Mouse (Mus musculus) yolk sac, embryonic 10.5 days (tissue): ENCODE measurements around the gene Dcaf5.
A peak's percentile ranks its signal among the peaks of the same experiment; 100 is the strongest.

Experiments
- DNase-seq: peaks from one replicate; pipeline ENCODE4 v3.0.0-alpha.2; 2017; ENCODE audit warnings: low spot score

Dcaf5 gene

DNA sequence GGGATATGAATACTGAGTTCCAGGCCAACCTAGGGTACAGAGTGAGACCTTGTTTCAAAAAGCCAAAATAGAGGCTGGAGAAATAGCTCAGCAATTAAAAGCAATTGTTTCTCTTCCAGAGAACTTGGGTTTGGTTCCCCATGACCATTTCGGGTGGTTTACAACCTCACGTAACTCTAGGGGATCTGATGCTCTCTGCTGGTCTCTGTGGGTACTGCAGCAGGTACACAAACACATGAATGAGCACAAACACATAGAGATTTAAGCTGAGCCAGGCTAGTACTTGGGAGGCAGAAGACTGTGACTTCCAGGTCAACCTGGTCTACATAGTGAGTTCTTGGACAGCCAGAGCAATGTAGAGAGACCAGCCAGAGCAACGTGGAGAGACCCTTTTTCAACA is 28.6 kb downstream of the Dcaf5 start:
- DNase-seq, result no peak

DNA sequence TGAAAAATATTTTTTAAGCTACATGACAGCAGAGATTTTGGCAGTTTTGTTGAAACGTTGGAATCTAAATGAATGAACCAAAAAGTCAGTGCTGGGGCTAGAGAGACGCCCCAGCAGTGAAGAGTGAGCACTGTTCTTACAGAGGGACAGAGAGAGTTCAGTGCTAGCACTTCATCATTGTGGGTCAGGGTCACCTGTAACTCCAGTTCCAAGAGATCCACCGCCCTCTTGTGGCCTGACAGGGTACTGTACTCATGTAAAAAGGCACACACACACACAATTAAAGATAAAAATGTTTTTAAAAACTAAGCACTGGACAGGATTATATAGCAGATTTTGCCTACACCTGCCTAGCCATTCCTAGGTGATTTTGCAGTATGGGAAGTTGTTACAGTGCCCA is 29.8 kb downstream of the Dcaf5 start:
- DNase-seq, result peak; percentile 19

DNA sequence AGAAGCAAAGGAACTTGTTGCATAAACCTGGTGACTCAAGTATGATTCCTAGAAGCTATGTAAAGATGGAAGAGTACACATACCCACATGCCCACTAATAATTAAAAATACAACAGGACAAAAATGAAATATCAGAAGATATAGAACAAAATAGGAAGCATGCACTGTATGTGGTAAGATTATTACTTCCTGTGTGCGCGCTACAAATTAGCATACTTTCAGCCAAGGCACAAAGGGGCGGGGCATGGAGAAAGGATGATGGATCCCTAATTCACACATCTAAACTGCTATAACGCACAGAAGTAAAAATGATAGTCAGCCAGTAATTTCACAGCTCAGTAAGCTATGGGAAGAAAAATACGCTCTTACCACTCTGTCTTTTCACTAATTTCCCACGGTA is 32.3 kb downstream of the Dcaf5 start:
- no peak for DNase-seq

DNA sequence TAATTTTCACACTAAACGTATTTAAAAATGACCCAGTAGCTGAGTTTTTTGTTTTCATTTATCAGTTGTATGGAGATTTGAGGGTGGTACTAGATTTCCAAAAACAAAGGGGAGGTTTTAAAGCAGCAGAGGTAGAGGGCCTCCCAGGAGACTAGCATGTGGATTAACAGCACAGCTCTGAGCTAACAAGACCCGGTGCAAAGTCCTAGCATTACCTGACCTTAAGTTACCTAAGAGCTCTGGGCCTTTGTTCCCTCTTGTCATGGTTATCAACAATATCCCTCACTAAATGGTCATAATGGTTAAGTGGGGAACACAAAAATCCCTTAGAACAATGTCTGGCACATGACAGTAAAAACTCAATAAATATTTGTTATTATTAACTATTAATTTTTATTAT is 37.3 kb downstream of the Dcaf5 start:
- peak; percentile 38 for DNase-seq

DNA sequence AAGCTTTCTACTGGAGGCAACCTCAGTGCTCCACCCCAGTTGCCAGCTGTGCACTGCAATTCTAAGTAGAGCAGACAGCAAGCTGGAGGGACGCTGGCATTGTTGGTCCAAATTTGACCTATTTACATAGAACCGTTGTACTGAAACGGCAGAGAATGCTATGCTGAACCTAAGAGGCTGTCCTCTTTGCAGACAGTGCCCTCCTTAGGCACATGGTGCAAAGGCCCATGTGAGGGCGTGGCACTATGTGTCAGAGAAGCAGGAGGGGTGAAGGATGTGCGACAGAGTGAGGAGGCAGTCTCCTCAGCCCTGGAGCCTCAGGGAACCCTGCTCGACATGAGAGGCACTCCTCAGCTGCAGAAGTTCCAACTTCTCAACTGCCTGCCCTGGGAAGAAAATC is 40.0 kb downstream of the Dcaf5 start:
- no peak for DNase-seq

DNA sequence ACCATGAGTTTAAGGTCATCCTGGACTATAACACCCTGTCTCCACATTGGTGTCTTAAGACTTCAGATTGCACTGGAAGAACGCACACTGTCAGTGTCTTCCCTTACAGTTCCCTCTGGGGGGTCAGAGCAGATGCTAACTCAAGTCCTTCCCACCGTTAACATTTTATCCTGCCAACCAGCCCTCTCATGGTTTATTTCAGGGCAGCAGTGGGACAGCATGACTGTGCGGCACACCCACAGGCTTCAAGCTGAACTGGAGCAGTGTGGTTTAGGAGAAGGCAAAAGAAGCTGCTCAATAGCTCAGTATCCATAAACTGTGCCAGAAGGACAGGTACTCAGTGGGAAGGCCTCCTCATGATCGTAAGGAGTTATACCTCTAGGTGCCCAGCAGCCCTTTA is 41.1 kb downstream of the Dcaf5 start:
- DNase-seq, result no peak

DNA sequence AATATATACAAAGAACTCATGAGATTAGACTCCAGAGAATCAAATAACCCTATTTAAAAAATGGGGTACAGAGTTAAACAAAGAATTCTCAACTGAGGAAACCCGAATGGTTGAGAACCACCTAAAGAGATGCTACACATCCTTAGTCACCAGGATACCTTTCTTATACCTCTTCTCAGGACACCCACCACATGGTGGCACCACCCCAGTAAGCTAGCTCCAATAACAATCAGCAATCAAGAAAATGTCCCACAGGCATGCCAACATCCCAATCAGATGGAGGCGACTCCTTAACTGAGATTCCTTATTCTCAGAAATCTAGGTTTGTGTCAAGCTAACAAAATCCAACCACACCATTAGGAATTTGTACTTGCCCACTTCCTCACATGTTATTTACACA is 42.4 kb downstream of the Dcaf5 start:
- DNase-seq, result no peak

DNA sequence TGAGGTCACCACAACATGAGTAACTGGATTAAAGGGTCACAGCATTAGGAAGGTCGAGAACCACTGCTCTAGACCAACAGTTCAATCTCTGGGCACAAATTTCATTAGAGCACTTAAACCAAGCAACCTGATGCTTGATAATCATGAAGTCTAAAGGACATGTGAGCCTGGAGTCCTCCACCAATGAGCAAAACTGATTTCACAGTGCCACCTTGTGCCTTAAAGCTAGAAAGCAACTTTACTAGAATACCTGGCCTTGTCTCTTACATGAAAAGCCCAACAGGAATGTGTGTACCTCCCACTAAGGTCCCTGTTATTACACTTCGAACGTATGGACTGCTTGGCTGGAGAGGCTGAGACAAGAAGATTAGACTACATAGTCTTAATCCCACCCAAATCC is 47.0 kb downstream of the Dcaf5 start:
- no peak for DNase-seq

DNA sequence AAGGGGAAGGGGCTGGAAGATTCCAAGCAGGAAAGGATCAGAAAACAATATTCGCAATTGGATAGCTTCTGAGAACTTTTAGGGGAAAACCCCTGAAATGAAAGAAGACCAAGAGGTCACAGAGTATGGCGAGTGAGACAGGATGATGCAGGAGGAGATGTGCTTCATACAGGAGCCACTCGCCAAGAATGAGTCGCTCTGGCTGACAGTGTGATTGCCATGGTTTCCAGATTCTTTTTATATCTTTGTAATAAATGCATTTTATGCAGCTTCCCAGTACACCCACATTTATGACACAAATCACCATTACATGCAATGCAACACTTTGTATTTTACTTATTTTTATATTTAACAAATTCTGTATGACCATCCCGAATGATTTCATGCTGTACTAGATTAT is 49.1 kb downstream of the Dcaf5 start:
- no peak for DNase-seq

DNA sequence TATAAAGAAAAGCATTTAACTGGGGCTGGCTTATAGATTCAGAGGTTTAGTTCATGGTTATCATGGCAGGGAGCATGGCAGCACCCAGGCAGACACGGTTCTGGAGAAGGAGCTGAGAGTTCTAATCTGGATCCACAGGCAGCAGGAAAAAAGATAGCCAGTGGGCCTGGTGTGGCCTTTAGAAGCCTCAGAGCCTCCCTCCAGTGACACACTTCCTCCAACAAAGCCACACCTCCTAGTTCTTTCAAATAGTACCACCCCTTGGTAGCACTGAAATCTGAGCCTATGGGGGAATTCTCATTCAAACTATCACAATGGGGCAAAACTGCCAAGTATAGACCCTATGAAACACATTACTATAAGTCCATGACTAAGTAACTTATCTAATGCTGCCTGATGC is 51.0 kb downstream of the Dcaf5 start:
- no peak for DNase-seq

DNA sequence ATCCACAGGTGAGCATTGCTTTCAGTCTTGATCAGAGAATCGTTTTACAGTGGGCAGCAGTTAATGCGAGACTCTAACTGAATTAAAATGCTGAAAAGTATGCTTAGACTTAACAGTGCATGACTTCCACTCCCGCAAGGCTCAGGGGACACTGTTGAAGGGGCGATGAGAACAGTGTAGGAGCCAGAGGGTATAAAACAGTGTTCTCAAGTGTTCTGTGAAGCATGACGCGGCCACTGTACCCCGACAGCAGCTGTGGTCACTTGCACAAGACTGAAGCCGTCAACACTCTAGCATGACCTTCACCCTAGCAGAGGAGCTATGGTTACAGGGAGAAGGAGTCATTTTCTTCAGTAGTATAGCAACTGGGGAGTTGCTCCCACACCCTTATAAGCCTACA is 52.9 kb downstream of the Dcaf5 start:
- no peak for DNase-seq

DNA sequence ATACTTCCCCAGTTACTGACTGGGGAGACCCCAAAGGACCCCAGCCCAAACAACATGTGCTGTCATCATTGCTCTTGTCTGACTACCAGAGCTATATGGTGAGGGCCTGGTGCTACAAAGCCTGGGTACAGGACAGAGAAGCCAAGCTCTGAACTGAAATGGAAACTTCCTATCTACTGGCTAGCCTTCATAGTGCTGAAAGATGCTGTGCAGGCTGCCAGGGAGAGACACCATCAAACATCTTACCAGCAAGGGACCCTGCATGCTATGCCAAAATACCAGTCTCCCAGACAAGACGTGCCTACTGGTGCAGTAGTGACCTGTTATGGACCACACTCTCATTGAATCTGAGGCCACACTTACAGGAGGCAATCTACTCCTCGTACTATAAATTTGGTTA is 53.6 kb downstream of the Dcaf5 start:
- no peak for DNase-seq

DNA sequence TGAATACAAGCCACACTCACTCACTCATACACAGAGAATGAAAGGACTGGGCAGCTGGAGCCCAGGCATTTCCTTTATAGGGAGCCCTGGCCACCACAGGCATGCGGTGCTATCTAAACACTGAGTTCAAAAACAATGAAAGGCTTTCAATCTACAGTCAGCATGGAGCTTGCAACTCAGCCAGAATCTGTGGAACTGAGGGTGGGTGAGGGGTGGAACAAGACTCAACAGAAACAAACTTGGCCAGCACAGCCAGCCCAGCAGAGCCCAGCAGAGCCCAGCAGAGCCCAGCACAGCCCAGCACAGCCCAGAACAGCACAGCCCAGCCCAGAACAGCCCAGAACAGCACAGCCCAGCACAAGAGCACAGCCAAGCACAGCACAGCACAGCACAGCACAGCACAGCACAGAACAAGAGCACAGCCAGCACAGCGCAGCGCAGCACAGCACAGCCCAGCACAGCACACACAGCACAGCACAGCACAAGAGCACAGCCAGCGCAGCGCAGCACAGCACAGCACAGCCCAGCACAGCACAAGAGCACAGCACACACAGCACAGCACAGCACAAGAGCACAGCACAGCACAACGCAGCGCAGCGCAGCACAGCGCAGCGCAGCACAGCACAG is 56.5 kb downstream of the Dcaf5 start:
- DNase-seq, result peak; percentile 28

DNA sequence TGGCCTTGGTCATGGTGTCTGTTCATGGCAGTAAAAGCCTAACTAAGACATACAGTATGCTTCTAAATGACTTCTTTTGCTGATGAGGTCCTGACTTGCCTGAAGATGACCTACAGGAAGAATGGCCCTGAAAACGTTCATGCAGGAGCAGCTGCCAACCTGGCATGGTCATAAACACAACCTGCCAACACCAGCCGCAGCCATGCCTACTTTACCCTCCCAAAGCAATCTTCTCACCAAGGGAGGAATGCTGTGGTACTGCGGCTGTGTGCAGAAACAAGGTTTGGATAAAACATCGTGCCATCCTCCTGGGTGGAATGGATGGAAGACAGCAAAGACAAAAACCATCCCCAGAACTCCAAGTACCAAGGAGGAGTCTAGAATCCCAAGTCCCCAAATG is 57.0 kb downstream of the Dcaf5 start:
- DNase-seq, result no peak

DNA sequence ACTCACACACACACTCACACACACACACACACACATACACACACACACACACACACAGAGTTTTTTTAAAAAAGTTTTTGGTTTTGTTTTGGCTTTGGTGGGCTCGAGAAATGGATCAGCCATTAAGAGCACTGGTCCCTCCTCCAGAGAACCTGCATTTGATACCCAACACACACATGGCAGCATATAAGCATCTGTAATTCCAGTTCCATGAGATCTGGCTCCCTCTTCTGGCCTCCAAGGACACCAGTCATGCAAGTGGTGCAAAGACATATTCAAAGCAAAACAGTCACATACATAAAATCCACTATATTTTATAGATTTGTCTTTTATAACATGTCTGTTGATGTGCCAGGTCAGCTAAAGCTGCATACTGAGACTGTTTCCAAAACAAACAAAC is 58.8 kb downstream of the Dcaf5 start:
- peak; percentile 18 for DNase-seq

DNA sequence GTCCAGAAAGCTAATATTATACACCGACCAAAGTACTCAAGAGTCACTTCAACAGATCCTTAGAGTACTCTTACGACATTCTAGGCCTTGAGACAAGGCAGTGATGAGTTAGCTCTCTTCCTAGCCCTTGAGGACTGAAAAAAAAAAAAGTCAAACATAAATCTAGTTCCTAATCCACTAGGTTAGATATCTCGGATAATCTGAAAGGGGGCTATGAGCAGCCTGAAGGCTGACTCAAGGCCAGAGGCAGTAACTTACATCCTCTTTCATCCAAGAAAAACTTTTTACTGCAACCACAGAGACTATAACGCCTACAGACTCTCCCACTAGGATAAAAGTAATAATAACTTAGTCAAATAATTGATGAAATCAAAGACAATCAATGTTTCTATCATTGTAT is 60.7 kb downstream of the Dcaf5 start:
- no peak for DNase-seq

DNA sequence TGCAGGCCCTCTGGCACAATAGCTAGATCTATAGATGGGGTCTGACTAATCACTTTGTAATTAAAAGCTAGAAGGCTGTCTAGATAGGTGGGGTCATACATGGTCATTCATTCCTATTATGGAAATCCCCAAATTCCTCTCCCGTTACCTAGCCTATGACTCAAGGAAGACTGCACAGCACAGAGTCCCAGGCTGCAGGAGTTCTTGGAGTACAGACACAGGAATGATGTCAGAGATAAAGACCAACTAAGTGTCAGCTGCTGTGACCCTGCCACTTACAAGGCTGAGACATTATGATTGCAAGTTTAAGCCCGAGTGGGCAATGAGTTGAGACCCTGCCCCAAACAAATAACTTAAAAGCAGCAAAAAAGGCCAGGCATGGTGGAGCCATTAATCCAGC is 61.7 kb downstream of the Dcaf5 start:
- DNase-seq, result no peak

DNA sequence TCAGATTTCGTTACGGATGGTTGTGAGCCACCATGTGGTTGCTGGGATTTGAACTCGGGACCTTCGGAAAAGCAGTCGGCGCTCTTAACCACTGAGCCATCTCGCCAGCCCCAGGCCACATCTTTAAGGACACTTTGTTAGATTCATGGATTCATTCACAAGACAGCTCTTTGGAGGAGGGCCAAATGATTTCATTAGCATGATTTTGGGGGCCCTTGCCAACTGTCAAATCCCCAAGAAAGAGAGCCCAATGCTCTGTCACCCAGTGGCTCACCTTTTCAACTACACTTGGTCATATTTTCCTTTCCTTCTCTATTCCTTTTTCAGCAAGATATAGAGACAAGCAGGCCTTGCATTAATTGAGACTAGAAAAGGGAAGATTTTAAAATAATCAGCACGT is 63.5 kb downstream of the Dcaf5 start:
- no peak for DNase-seq

DNA sequence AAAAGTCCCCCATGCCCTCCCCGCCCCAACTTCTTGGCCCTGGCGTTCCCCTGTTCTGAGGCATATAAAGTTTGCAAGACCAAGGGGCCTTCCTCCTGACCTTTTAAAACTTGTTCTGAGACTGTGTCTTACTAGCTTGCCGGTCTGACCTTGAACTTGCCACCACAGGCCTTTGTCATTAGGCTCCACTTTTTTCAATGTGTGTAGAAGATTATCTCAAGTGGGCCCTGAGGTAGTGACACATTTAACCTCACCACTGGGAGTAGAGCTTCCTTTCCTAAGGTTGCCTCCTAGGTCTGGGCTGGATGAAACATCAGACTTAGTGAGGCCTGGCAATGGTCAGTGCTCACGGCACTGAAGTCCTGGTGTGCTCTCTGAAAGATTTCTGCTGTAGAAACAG is 69.2 kb downstream of the Dcaf5 start:
- no peak for DNase-seq

DNA sequence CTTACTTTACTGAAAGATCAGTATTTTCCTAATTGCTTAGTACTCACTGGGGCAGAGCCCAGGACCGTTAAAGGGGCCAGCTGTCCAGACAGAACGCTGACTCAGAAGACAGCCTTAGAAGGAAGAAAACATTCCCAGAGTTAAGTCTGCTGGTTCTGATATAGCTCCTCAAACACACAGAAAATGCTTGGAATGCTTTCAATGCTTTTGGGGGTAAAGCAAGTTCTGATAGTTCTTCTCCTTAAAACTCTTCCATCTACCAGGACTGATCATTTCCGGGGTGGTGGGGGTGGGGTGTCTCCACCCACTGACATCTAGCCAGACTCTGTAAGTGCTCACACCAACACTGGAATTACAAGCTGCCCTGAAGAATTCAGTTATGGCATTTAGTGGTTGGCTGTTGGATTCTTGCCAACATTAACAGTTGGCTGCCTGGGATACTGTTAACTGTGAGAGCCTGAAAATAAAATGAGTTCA is 70.4 kb downstream of the Dcaf5 start:
- DNase-seq, result peak; percentile 71

DNA sequence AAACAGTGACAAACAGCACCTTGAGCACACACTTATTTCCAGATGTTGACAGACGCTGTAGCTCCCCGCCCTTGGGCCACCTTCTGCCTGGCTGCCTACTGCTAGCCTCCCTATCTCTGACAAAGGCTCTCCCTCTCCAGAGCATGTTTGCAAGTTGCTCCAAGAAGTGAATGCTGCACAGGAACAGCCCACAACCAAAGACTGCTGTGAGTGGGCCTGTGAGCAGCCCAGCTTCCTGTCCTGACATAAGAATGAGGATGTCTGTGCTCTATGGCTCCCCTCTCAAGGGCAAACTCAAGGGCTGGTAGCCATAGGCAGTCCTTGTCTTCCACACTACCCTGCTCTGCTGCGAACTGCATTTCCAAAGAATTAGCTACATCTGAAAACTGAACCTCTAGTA is 71.1 kb downstream of the Dcaf5 start:
- DNase-seq, result no peak

DNA sequence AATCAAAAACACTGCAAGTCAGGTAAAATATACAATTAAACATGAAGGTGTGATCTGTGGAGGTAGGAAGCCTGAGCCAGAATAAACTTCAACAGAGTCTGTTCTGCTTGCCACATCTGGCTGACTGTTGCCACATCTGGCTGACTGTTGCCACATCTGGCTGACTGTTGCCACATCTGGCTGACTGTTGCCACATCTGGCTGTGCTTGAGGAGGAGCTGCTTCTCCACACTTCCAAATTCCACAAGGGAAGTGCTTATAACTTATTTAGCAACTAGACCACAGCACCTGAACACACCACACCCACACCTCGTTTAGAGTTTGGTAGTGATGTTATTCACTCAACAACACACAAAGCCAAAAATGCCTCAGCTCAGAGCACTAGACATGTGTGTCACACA is 74.7 kb downstream of the Dcaf5 start:
- DNase-seq, result no peak

DNA sequence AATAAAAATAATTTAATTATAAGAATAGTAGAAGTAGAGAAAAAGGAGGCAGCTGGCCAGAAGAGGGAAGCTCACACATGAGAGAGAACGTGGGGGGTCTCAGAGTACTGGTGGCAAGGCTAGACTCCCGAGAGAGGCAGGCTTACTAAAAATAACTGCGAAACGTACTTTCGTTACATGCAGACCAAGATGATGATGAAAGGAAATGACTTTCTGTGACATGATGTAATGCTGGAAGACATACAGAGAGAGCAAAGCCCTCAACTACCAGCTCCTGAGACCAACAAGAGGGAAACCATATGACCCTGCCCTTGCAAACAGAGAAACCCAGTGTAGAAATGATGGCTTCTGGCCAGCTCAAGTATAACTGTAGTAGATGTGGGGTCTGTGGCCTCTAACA is 76.1 kb downstream of the Dcaf5 start:
- DNase-seq, result no peak

DNA sequence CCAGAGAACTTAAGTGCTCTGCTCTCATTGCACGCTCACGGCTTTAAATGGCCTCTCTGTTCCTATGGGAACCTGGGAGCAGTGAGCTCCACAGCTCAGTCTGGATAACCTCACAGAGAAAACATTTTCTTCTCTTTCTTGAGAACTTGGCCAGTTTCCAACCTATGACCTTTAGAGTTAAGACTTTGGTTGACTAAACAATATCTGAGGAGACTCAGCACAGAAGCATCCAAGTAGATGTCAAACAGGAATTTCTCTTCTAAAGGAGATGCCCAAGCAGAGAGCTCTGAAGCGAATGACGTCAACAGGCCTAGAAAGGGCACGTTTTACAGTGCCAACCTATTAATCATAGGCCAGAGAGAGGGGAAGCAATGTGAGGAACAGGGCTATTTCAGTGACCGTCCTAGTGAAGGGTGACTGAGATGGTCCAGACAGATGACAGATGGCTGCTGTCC is 91.6 kb downstream of the Dcaf5 start:
- peak; percentile 25 for DNase-seq

DNA sequence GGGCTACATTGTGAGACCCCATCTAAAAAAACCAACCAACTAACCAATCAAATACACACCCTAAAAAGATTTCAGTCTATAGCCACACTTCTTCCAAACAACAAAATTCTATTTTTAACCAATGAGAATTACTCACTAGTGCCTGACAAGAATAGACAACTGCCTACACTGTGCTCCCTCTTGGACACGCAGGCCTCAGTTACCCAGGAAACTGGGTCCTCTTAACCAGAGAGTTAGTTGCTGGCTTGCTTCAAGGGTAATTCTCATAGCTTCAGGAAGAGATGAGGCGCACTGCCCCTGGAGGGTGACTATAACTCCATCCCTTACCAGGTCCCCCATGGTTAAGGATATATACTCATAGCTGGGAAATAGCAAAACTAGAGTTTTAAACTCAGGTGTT is 95.5 kb downstream of the Dcaf5 start:
- no peak for DNase-seq
